Mouse (Mus musculus) CH12.LX (cell line): ENCODE measurements at regions not wholly inside any gene's neighbourhood (a gene's known extent, or its start where the extent isn't known, plus 50 kb on each side); places are given as distances from the start of the nearest gene placed in this dataset.

Experiments used
- DNase-seq: peaks from one replicate; pipeline ENCODE4 v3.0.0-alpha.2; 2013; ENCODE audit errors: extremely low read depth
- H3K27ac ChIP-seq: 2 replicates; pipeline ENCODE4 v1.5.1; 2012; ENCODE audit warnings: low read depth, mild to moderate bottlenecking, control low read depth, moderate library complexity; ENCODE audit not compliant: insufficient read depth
- H3K27me3 ChIP-seq: replicated peaks from 2 replicates; pipeline ENCODE3; 2012; ENCODE audit warnings: inconsistent platforms
- H3K36me3 ChIP-seq, 2 experiments: replicated peaks in 1 of 2; 2 replicates each; pipeline versions ENCODE3 to v1.6.1; 2012; ENCODE audit warnings: inconsistent platforms in 1 of 2, low read length in 1 of 2, mild to moderate bottlenecking in 1 of 2, mixed read lengths in 1 of 2, moderate library complexity in 1 of 2; ENCODE audit not compliant: control insufficient read depth in 1 of 2, insufficient read depth in 1 of 2
- H3K4me1 ChIP-seq, 2 experiments: 2 replicates each; pipeline ENCODE4 v1.6.1; 2012; ENCODE audit warnings: inconsistent platforms in 1 of 2, moderate library complexity in 1 of 2; ENCODE audit not compliant: insufficient read depth in 2 of 2, control insufficient read depth in 1 of 2
- H3K4me2 ChIP-seq: 2 replicates; pipeline ENCODE4 v1.6.1; 2012; ENCODE audit warnings: low read depth, mild to moderate bottlenecking, control low read depth; ENCODE audit not compliant: poor library complexity, insufficient read depth, severe bottlenecking
- H3K4me3 ChIP-seq, 3 experiments: fragments of 150-350 bp in 1 of 3; sonication (generic) in 1 of 3; replicated peaks in 1 of 3; 2 replicates each; pipeline versions ENCODE3 to v1.5.1; 2011 to 2012; ENCODE audit warnings: low read depth in 2 of 3, low read length in 2 of 3, mild to moderate bottlenecking in 2 of 3, moderate library complexity in 2 of 3, control low read depth in 1 of 3, improper control_type of control experiment in 1 of 3, inconsistent platforms in 1 of 3, mixed read lengths in 1 of 3; ENCODE audit not compliant: poor library complexity in 1 of 3
- H3K79me2 ChIP-seq: replicated peaks from 2 replicates; pipeline ENCODE4 v1.6.1; 2012; ENCODE audit warnings: mild to moderate bottlenecking, moderate library complexity; ENCODE audit not compliant: control insufficient read depth, poor library complexity, insufficient read depth, severe bottlenecking; ENCODE audit errors: extremely low read depth
- H3K9ac ChIP-seq: 2 replicates; pipeline ENCODE4 v1.6.1; 2012; ENCODE audit warnings: low read depth, mild to moderate bottlenecking, control low read depth, moderate library complexity; ENCODE audit not compliant: insufficient read depth
- H3K9me3 ChIP-seq: replicated peaks from 2 replicates; pipeline ENCODE3; 2012; ENCODE audit warnings: low read length, inconsistent platforms, mixed read lengths
- BHLHE40 ChIP-seq: IDR thresholded peaks from 2 replicates; pipeline ENCODE4 v1.6.1; 2011; ENCODE audit warnings: mild to moderate bottlenecking, low read depth, low read length, improper control_type of control experiment
- CHD1 ChIP-seq: IDR thresholded peaks from 2 replicates; pipeline ENCODE4 v1.6.1; 2012; ENCODE audit warnings: low read depth, low read length, improper control_type of control experiment, inconsistent platforms
- CTCF ChIP-seq, 2 experiments: IDR thresholded peaks in 1 of 2; conservative IDR thresholded peaks in 1 of 2; 2 replicates each; pipeline ENCODE4 v1.5.1; 2011 to 2012; ENCODE audit warnings: low read depth in 2 of 2, low read length in 2 of 2, improper control_type of control experiment in 1 of 2, inconsistent platforms in 1 of 2, mild to moderate bottlenecking in 1 of 2, moderate library complexity in 1 of 2
- E2F4 ChIP-seq: IDR thresholded peaks from 2 replicates; pipeline ENCODE4 v1.6.1; 2011; ENCODE audit warnings: low read depth, low read length, improper control_type of control experiment; ENCODE audit not compliant: insufficient replicate concordance
- EP300 ChIP-seq: IDR thresholded peaks from 2 replicates; pipeline ENCODE4 v1.6.1; 2011; ENCODE audit warnings: low read length, improper control_type of control experiment
- GABPA ChIP-seq: IDR thresholded peaks from 2 replicates; pipeline ENCODE4 v1.6.1; 2012; ENCODE audit warnings: low read depth, low read length, improper control_type of control experiment, inconsistent platforms; ENCODE audit not compliant: insufficient replicate concordance
- HCFC1 ChIP-seq: IDR thresholded peaks from 2 replicates; pipeline ENCODE4 v1.6.1; 2012; ENCODE audit warnings: low read depth, mild to moderate bottlenecking, inconsistent platforms, low read length, improper control_type of control experiment
- JUN ChIP-seq: IDR thresholded peaks from 2 replicates; pipeline ENCODE4 v1.6.1; 2011; ENCODE audit warnings: low read depth, mild to moderate bottlenecking, low read length, improper control_type of control experiment, moderate library complexity; ENCODE audit not compliant: insufficient read depth
- KAT2A ChIP-seq: IDR thresholded peaks from 2 replicates; pipeline ENCODE4 v1.6.1; 2012; ENCODE audit warnings: low read length, improper control_type of control experiment, inconsistent platforms; ENCODE audit not compliant: insufficient replicate concordance
- MAFK ChIP-seq: IDR thresholded peaks from 2 replicates; pipeline ENCODE4 v1.6.1; 2011; ENCODE audit warnings: low read length, improper control_type of control experiment; ENCODE audit not compliant: insufficient replicate concordance
- MAZ ChIP-seq: IDR thresholded peaks from 2 replicates; pipeline ENCODE4 v1.6.1; 2012; ENCODE audit warnings: low read depth, mild to moderate bottlenecking, inconsistent platforms, low read length, improper control_type of control experiment, moderate library complexity
- MEF2A ChIP-seq: IDR thresholded peaks from 2 replicates; pipeline ENCODE4 v1.6.1; 2014; ENCODE audit warnings: low read depth, mild to moderate bottlenecking, inconsistent platforms, low read length, improper control_type of control experiment, borderline replicate concordance
- MXI1 ChIP-seq: IDR thresholded peaks from 2 replicates; pipeline ENCODE4 v1.6.1; 2011; ENCODE audit warnings: mild to moderate bottlenecking, low read depth, low read length, improper control_type of control experiment
- NELFE ChIP-seq: IDR thresholded peaks from 2 replicates; pipeline ENCODE4 v1.6.1; 2011; ENCODE audit warnings: low read depth, low read length, improper control_type of control experiment
- SMC3 ChIP-seq: IDR thresholded peaks from 2 replicates; pipeline ENCODE4 v1.6.1; 2011; ENCODE audit warnings: low read depth, low read length, improper control_type of control experiment
- UBTF ChIP-seq: IDR thresholded peaks from 2 replicates; pipeline ENCODE4 v1.6.1; 2012; ENCODE audit warnings: low read depth, mild to moderate bottlenecking, inconsistent platforms, low read length, improper control_type of control experiment, moderate library complexity
- ZKSCAN1 ChIP-seq: IDR thresholded peaks from 2 replicates; pipeline ENCODE4 v1.6.1; 2012; ENCODE audit warnings: low read depth, inconsistent platforms, low read length, improper control_type of control experiment, borderline replicate concordance
- ZNF384 ChIP-seq: IDR thresholded peaks from 2 replicates; pipeline ENCODE4 v1.6.1; 2012; ENCODE audit warnings: low read depth, low read length, improper control_type of control experiment, inconsistent platforms
- dilution Hi-C: fragments of 300-500 bp; cut with MboI; formaldehyde crosslinking; loops from 2 replicates; pipeline ENCODE4 v1.14.3; 2020; ENCODE audit warnings: low sequenced_read_pairs; ENCODE audit not compliant: extremely low pct_unique_long_range_greater_than_20kb, extremely low pct_ligation_motif_present
- in situ Hi-C: fragments of 300-500 bp; cut with MboI; formaldehyde crosslinking; loops from 3 replicates; pipeline ENCODE4 v1.14.3; 2019; ENCODE audit warnings: low sequenced_read_pairs, low pct_ligation_motif_present, low pct_unique_long_range_greater_than_20kb, mixed read lengths

GRCm38 (mm10) chr9:63863328-63863727, 105.5 kb upstream of the Smad3 start:
- Histone ChIP-seq H3K9ac (no peak overlapping the region), H3K4me2 (no peak overlapping the region), H3K27ac (no peak overlapping the region), H3K4me1 (peaks cover 0 to 6% of the 10 kb centered on the region in 2 experiments; a peak in 2 of 4 replicates), H3K9me3 (peaks cover 5% of the 10 kb centered on the region), H3K4me3 (no peak overlapping the region), H3K36me3 (no peaks in the 10 kb centered on the region), H3K27me3 (no peaks in the 10 kb centered on the region), H3K79me2 (no peaks in the 10 kb centered on the region)
- in situ Hi-C loops = no loop called here
- DNase-seq = no peak
- TF ChIP-seq HCFC1 (no peak), BHLHE40 (no peak), MEF2A (no peak), CHD1 (no peak), NELFE (no peak), SMC3 (no peak), MAZ (no peak)
- dilution Hi-C loops = no loop called here

- H3K79me2 ChIP-seq = no peaks in the 10 kb centered on the region
- no peak overlapping the region for H3K4me3 ChIP-seq
- no peaks in the 10 kb centered on the region for H3K36me3 ChIP-seq
- peaks cover 0 to 6% of the 10 kb centered on the region in 2 experiments; a peak in 2 of 4 replicates for H3K4me1 ChIP-seq
- DNase-seq = peak; percentile 70
- dilution Hi-C loops = no loop called here
- H3K9me3 ChIP-seq = peaks cover 7% of the 10 kb centered on the region
- H3K4me2 ChIP-seq = no peak overlapping the region
- TF ChIP-seq EP300 (no peak), CTCF (conservative IDR thresholded peaks at IDR 0.05 in 1 of 2, IDR thresholded peaks at IDR 0.05 in 1 of 2; ENCODE audit: low read depth in 2 of 2, low read length in 2 of 2) (peak in 1 of 2 experiments; percentile 62; a peak in 3 of 4 replicates), KAT2A (no peak), CHD1 (no peak), UBTF (no peak), ZNF384 (no peak), E2F4 (no peak), MEF2A (no peak), ZKSCAN1 (no peak), JUN (no peak), MAFK (no peak), MXI1 (peak; percentile 41; the same call in 1 of the 2 replicates), BHLHE40 (no peak), GABPA (no peak), SMC3 (no peak)
- H3K27ac ChIP-seq = no peak overlapping the region
- H3K9ac ChIP-seq = no peak overlapping the region
- no peaks in the 10 kb centered on the region for H3K27me3 ChIP-seq
- in situ Hi-C loops = no loop called here
Measured at GRCm38 (mm10) chr9:63862427-63862826, 104.6 kb upstream of the Smad3 start.
